Mouse (Mus musculus): ENCODE measurements at regions not wholly inside any gene's neighbourhood (a gene's known extent, or its start where the extent isn't known, plus 50 kb on each side); places are given as distances from the start of the nearest gene placed in this dataset.

DNA sequence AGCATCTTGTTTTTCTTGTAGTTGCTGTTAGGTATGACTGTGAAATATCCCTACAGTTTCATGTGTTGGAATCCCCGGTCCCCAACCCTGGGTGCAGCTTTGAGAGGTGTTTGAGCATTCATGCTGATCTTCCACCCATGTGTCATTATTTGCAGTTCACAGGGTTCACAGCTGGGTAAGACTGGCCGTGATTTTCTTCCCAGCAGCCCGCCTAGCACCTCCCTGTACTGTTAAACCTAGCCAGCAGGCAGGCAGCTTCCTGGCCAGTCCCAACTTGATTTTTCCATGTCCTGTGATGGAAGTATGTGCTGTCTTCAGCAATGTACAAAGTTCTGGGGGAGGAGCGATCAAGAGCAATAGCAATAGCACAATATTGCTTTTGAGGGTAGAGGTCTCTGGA is 164.0 kb upstream of the Ankrd50 start:
- H3K4me2 ChIP-seq (ENCODE audit: low read depth, low read length): no peak overlapping the region
- no peak overlapping the region for H3K27ac ChIP-seq (ENCODE audit: low read depth)
- no peaks in the 10 kb centered on the region for H3K27me3 ChIP-seq (ENCODE audit: insufficient read depth, low read length)
- H3K9me3 ChIP-seq (ENCODE audit: low read length): no peaks in the 10 kb centered on the region
- no peak overlapping the region for H3K9ac ChIP-seq (replicated peaks)
- no peaks in the 10 kb centered on the region for H3K4me1 ChIP-seq (ENCODE audit: insufficient read depth)
- no peaks in the 10 kb centered on the region for H3K36me3 ChIP-seq (replicated peaks; ENCODE audit: insufficient read depth, low read length)
- ATAC-seq (no peak), DNase-seq (no peak)
- H3K4me3 ChIP-seq (ENCODE audit: low read depth, low read length): no peak overlapping the region
- 59% methylated on average over 4 of the region's 4 CpGs for WGBS (ENCODE audit: insufficient replicate concordance)
- no peak for TF ChIP-seq EP300 (IDR thresholded peaks at IDR 0.05; ENCODE audit: low read depth)
- TF ChIP-seq CTCF (IDR thresholded peaks at IDR 0.05; ENCODE audit: low read depth): no peak

- ATAC-seq: no peak
- 75% methylated on average over 7 of the region's 7 CpGs for WGBS (ENCODE audit: insufficient replicate concordance)
- Histone ChIP-seq H3K27ac (ENCODE audit: low read depth) (no peak overlapping the region), H3K4me3 (ENCODE audit: low read depth, low read length) (no peak overlapping the region), H3K27me3 (ENCODE audit: insufficient read depth, low read length) (no peaks in the 10 kb centered on the region), H3K4me1 (ENCODE audit: insufficient read depth) (no peaks in the 10 kb centered on the region), H3K9ac (replicated peaks) (no peak overlapping the region), H3K36me3 (replicated peaks; ENCODE audit: insufficient read depth, low read length) (no peaks in the 10 kb centered on the region), H3K4me2 (ENCODE audit: low read depth, low read length) (no peak overlapping the region), H3K9me3 (ENCODE audit: low read length) (no peaks in the 10 kb centered on the region)
- no peak for DNase-seq
- TF ChIP-seq CTCF (IDR thresholded peaks at IDR 0.05; ENCODE audit: low read depth) (no peak), EP300 (IDR thresholded peaks at IDR 0.05; ENCODE audit: low read depth) (no peak)
These were observed 163.2 kb upstream of the Ankrd50 start for GRCm38 (mm10) chr3:38647737-38648330.

- 25% methylated on average over 1 of the region's 1 CpGs for WGBS (ENCODE audit: insufficient replicate concordance)
- H3K4me2 ChIP-seq (ENCODE audit: low read depth, low read length): no peak overlapping the region
- no peak overlapping the region for H3K27ac ChIP-seq (ENCODE audit: low read depth)
- ATAC-seq (no peak), DNase-seq (no peak)
- TF ChIP-seq EP300 (IDR thresholded peaks at IDR 0.05; ENCODE audit: low read depth) (no peak), CTCF (IDR thresholded peaks at IDR 0.05; ENCODE audit: low read depth) (no peak)
- no peak overlapping the region for H3K4me3 ChIP-seq (ENCODE audit: low read depth, low read length)
- H3K9ac ChIP-seq (replicated peaks): no peak overlapping the region
- H3K27me3 ChIP-seq (ENCODE audit: insufficient read depth, low read length): no peaks in the 10 kb centered on the region
- H3K36me3 ChIP-seq (replicated peaks; ENCODE audit: insufficient read depth, low read length): no peaks in the 10 kb centered on the region
- no peaks in the 10 kb centered on the region for H3K4me1 ChIP-seq (ENCODE audit: insufficient read depth)
- no peaks in the 10 kb centered on the region for H3K9me3 ChIP-seq (ENCODE audit: low read length)
These were observed 157.1 kb upstream of the Ankrd50 start for GRCm38 (mm10) chr3:38641733-38642132.

GRCm38 (mm10) chr3:38636806-38637205 is 152.2 kb upstream of the Ankrd50 start:
- H3K4me1 ChIP-seq (ENCODE audit: insufficient read depth): no peaks in the 10 kb centered on the region
- ATAC-seq (no peak), DNase-seq (no peak)
- no peak overlapping the region for H3K4me3 ChIP-seq (ENCODE audit: low read depth, low read length)
- no peaks in the 10 kb centered on the region for H3K9me3 ChIP-seq (ENCODE audit: low read length)
- WGBS (ENCODE audit: insufficient replicate concordance): 72% methylated on average over 4 of the region's 4 CpGs
- H3K27ac ChIP-seq (ENCODE audit: low read depth): no peak overlapping the region
- no peak overlapping the region for H3K9ac ChIP-seq (replicated peaks)
- H3K27me3 ChIP-seq (ENCODE audit: insufficient read depth, low read length): no peaks in the 10 kb centered on the region
- no peaks in the 10 kb centered on the region for H3K36me3 ChIP-seq (replicated peaks; ENCODE audit: insufficient read depth, low read length)
- TF ChIP-seq CTCF (IDR thresholded peaks at IDR 0.05; ENCODE audit: low read depth) (no peak), EP300 (IDR thresholded peaks at IDR 0.05; ENCODE audit: low read depth) (no peak)
- H3K4me2 ChIP-seq (ENCODE audit: low read depth, low read length): no peak overlapping the region

DNA sequence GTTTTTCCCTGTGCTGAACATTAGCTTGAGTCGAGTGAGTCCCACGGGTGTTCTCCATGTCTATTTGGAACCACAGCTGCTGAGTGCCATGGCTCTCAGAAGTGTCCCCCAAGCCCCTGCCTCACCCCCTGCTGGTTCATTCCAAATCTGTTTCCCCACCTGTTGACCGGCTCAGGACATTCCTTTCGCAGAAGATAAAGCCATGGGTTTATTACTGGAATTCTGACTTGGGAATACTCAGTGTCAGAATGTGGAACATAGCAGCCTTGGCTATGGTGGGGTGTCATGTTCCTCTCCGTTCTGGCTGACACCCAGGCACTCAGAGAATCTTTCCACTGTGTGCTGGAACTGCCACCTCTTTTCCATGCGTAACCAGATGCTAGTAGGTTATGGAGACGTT is 148.7 kb upstream of the Ankrd50 start:
- no peak for ATAC-seq
- WGBS (ENCODE audit: insufficient replicate concordance): 74% methylated on average over 7 of the region's 7 CpGs
- no peak overlapping the region for H3K4me3 ChIP-seq (ENCODE audit: low read depth, low read length)

GRCm38 (mm10) chr3:38625575-38626184 is 141.0 kb upstream of the Ankrd50 start:
- H3K9ac ChIP-seq (replicated peaks): no peak overlapping the region
- WGBS (ENCODE audit: insufficient replicate concordance): 60% methylated on average over 12 of the region's 12 CpGs
- no peak overlapping the region for H3K27ac ChIP-seq (ENCODE audit: low read depth)
- no peaks in the 10 kb centered on the region for H3K36me3 ChIP-seq (replicated peaks; ENCODE audit: insufficient read depth, low read length)
- H3K4me2 ChIP-seq (ENCODE audit: low read depth, low read length): no peak overlapping the region
- no peaks in the 10 kb centered on the region for H3K9me3 ChIP-seq (ENCODE audit: low read length)
- peak; percentile 17 for DNase-seq
- H3K4me1 ChIP-seq (ENCODE audit: insufficient read depth): 0 out of 2 replicates have a peak, but pooled peaks cover 2% of the 10 kb centered on the region
- H3K27me3 ChIP-seq (ENCODE audit: insufficient read depth, low read length): no peaks in the 10 kb centered on the region
- no peak overlapping the region for H3K4me3 ChIP-seq (ENCODE audit: low read depth, low read length)
- no peak for TF ChIP-seq EP300 (IDR thresholded peaks at IDR 0.05; ENCODE audit: low read depth)
- TF ChIP-seq CTCF (IDR thresholded peaks at IDR 0.05; ENCODE audit: low read depth): no peak
- ATAC-seq: peak; percentile 73

More for the DNA sequence above, 148.7 kb upstream of the Ankrd50 start:
- Histone ChIP-seq H3K4me2 (ENCODE audit: low read depth, low read length) (no peak overlapping the region), H3K27me3 (ENCODE audit: insufficient read depth, low read length) (no peaks in the 10 kb centered on the region), H3K27ac (ENCODE audit: low read depth) (no peak overlapping the region), H3K9ac (replicated peaks) (no peak overlapping the region), H3K4me1 (ENCODE audit: insufficient read depth) (no peaks in the 10 kb centered on the region), H3K36me3 (replicated peaks; ENCODE audit: insufficient read depth, low read length) (no peaks in the 10 kb centered on the region), H3K9me3 (ENCODE audit: low read length) (no peaks in the 10 kb centered on the region)
- DNase-seq: no peak
- TF ChIP-seq EP300 (IDR thresholded peaks at IDR 0.05; ENCODE audit: low read depth) (no peak), CTCF (IDR thresholded peaks at IDR 0.05; ENCODE audit: low read depth) (no peak)
